Mouse (Mus musculus) spleen, adult 12 weeks (tissue): ENCODE data around the gene Gabrr1.
"Not testable (repeated sequence)": the region's sequence is repeated elsewhere in the genome, so short reads cannot be mapped to it uniquely, and the experiment has no call there.

Source experiments
- DNase-seq: peaks from one replicate; pipeline ENCODE4 v3.0.0; 2022; ENCODE audit warnings: low spot score

Gene Gabrr1

DNA sequence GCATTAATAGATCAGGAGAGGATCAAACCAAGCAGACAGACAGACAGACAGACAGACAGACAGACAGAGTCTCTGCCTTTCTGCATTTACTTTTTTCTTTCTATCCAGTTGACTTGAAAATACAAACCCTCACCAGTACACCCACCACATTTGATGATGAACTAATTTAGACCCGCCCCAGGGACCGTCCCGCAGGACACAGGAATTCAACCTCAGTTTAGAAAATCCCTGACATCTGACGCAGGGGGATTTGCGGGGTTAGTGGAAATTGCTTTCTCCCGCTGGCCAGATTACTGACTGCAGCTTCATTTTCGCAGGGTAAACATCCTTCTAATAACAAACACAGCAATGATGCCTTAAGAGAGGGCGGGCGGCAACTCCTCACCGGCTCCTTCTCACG is at the start of gene Gabrr1:
Gabrr1 (plus strand) TSS at position 301 of the 400 bp plus-strand sequence.
- no peak for DNase-seq

GRCm38 (mm10) chr4:33099118-33099694 is 33.1 kb upstream of the Gabrr1 start:
- no peak for DNase-seq

- no peak for DNase-seq
These were observed 22.4 kb upstream of the Gabrr1 start for GRCm38 (mm10) chr4:33109720-33110458.

- DNase-seq = no peak
These were observed 21.5 kb upstream of the Gabrr1 start for GRCm38 (mm10) chr4:33110845-33111244.

GRCm38 (mm10) chr4:33111358-33111757 is 21.0 kb upstream of the Gabrr1 start:
- no peak for DNase-seq

GRCm38 (mm10) chr4:33112866-33113265 is 19.5 kb upstream of the Gabrr1 start:
- DNase-seq = not testable (repeated sequence)

- DNase-seq = peak; percentile 45
These were observed 13.2 kb upstream of the Gabrr1 start for GRCm38 (mm10) chr4:33119118-33119517.

DNA sequence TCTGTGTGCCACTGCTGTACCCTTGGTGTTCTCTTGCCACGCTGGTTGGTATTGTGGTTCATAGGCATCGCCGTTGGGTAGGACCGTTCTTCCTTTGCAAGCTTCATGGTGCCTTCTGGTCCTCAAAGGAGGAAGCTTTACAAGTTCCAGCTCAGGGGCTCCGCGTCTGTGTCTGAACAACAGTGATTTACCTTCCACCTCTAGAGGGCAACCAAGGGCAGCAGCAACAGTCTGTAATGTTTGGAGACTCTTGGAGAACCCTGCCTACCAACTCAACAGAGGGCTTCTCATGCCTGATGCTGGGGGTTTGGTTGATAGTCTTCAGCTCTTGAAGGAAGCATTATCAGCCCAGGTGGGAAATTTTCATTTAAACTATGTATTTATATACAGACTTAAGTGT is 7.8 kb upstream of the Gabrr1 start:
- no peak for DNase-seq

- no peak for DNase-seq
These were observed 6.8 kb upstream of the Gabrr1 start for GRCm38 (mm10) chr4:33125409-33126084.

GRCm38 (mm10) chr4:33146679-33147291 is 14.5 kb downstream of the Gabrr1 start:
- DNase-seq = no peak

DNA sequence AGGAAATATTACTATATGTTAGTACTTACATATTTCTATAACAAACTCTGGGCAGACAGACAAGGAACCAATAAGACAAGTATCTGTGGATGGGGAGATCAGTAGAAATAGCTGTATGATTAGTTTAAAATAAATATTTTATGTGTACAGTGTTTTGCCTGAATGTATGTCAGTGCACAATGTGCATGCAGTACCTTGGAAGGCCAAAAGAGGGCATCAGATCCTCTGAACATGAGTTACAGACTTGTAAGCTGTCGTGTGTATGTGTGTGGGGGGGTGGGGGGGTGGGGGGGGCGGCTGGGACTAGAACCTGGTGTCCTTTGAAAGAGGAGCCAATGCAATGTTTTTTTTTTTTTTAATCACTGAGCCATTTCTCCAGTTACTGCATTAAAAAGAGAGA is 15.5 kb downstream of the Gabrr1 start:
- DNase-seq = peak; percentile 15

GRCm38 (mm10) chr4:33149150-33149549 is 16.8 kb downstream of the Gabrr1 start:
- DNase-seq = no peak

DNA sequence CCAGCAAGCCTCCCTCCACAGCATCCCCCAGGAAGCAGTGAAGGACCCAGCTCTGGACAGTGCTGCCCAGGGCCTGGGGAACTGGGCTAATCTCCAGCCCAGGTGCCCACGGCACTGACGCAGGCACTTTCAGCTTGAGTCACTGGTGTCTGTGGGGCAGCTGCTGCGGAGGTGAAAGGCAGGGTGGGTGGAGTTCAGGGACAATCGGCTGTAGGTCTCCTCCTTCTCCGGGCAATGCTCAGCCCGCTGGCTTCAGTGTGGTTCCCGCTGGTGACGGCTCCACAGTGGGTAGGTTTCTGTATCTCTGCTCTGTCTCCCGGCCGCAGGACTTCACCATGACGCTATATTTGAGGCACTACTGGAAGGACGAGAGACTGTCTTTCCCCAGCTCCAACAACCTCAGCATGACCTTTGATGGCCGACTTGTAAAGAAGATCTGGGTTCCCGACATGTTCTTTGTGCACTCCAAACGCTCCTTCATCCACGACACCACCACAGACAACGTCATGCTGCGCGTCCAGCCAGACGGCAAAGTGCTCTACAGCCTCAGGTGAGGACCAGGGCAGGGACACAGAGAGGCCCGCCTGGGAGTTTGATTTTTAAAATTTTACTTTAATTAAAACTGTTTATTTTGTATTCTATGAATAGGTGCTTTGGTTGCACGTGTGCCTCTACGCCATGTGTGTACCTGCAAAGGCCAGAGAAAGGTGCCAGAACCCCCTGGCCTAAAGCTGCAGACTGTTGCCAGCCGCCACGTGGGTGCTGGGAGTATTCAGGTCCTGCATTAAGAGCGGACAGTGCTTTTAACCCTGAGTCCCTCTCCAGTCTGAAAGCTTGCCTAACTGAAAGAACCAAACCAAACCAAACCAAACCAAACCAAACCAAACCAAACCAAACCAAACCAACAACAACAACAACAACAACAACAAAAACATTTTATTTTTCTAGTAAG is 20.0 kb downstream of the Gabrr1 start:
- DNase-seq = no peak

- DNase-seq = no peak
These were observed 51.2 kb downstream of the Gabrr1 start for GRCm38 (mm10) chr4:33183477-33183876.

DNA sequence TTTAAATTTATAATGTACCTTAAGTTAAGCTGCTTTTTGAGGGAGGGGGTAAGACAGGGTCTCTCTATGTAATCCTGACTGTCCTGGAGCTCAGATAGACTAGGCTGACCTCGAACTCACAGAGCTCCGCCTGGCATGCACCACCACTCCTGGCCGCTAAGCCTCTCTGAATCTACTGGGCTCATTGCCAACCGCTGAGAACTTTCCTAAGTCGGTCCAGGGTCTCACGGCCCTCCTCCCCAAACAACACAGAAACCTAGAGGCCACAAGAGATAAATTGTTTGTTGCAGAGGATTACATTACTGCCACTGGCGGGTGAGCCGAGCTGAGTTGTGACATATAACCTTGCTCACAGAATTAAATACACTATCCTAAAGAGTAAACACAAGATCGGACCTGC is 55.8 kb downstream of the Gabrr1 start:
- DNase-seq = no peak

DNA sequence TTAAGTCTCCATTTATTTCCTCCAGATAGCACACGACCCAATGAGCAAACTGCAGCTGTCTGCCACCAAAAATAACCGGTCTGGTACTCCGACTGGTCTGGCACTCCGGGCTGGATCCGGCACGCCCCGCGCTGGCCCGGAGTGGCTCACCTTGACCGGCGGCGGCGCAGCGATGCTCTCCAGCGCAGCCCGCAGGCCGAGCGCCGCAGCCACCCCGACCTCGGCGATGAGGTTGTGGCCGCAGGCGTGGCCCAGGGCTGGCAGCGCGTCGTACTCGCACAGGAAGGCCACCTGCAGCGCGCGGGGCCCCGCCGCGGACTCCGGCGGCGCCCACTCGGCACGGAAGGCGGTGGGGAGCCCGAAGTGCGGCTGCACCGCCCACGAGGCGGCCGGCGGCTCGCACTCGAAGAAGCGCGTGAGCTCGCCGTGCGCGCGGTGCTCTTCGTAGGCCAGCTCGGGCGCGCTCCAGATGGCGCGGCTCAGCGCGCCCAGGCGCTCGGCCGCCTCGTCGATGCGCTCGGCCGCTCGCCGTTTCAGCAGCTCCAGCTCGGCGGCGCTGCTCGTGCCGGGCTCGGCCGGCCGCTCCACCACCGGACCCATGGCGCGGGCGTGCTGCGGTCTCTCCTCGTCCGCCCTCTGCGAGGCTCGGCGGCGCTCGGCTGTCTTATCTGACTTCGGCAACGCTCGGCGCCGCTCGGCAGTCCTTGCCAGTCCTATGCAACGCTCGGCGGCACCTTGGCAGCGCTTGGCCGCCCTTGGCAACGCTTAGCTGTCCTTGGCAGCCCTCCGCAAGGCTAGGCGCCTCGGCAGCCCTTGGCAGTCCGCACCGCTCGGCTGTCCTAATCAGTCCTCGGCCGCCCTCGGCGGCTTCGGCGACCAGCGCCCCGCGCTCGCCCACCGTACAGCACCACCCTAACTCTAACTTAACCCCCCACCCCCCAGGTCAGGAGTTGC is 56.7 kb downstream of the Gabrr1 start:
- peak; percentile 23 for DNase-seq

GRCm38 (mm10) chr4:33189735-33190036 is 57.4 kb downstream of the Gabrr1 start, which contains the start of gene Pm20d2:
TSS of gene Pm20d2 (minus strand) at chr4:33189737.
- no peak for DNase-seq

DNA sequence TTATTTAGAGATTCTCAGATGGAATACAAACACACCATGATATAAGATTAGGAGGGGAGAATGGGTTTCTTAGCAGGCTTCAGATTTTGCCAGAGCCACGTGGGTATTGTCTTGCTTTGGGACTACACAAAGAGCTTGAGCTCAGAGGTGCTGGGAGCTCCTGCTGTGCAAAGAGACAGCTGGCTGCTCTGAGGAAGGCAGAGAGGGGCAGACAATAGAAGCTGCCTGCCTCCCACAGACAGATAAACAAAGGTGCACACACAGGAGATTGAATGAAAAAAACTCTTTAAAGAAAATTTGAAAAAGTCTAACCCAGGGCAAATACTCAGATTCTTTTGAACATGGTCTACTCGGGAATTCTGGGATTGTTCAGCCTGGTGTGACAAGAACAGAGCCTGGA is 65.8 kb downstream of the Gabrr1 start:
- DNase-seq = no peak

- DNase-seq = no peak
These were observed 72.4 kb downstream of the Gabrr1 start for GRCm38 (mm10) chr4:33204682-33205081.

GRCm38 (mm10) chr4:33207551-33207950 is 75.2 kb downstream of the Gabrr1 start:
- DNase-seq = no peak
